In the genomic region with DNA sequence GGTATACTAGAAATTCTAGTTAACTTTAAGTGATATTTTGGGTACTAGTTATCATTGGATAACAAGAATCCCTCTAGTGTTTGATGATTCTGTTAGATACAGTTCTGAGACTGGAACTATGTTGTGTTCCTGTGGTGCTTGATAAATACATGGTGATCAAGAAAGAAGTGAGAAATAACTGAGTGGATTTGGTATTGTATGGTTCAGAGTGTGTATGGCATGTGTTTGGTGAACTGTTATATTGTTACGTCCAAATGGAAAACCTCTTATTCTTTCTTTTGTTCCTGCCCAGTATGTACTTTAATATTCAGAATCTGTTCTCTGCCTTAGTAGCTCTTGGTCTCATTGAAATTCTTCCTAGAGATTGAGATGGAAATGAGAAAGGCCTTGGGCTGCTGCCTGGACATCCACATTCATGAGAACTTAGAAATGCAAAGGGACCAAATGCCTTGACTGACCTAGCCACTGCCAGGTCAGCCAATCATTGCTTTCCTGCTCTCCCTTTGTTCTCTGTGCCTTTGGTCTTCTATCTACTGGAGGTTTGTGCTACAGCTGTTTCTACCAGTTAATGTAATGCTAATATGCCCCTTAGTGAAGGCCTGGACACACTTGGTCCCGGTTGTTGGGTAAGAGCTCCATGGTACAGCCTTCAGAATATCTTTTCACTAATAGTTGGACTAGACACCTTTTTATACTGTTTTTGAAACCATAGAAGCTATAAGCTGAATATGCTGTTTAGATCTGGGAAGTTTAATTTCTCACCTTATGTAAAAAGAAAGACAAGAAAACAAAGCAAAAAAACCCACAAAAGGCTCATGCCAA, we compare ENCODE assay signal across 18 mouse cellular contexts. TPM values are rescaled to one million over a fixed set of nuclear protein-coding genes. Genes with fewer than 3 reads are reported as not detected.
A peak's percentile ranks its signal among the peaks of the same experiment; 100 is the strongest.
DNase-seq lines count a peak whose midpoint lies in the region; ATAC-seq lines count a peak whose summit lies in the region.
"Had no signal": no experiment of that assay in that cellular context is flagged by ENCODE, and none has a peak within 500 bp of the region (broad histone marks: within the 10 kb centered on the region; RNA-seq: fewer than 3 reads in every experiment).

No protein-coding gene starts in this region.

- peaks cover 12% of the 10 kb centered on the region for H3K4me1 ChIP-seq in forebrain, embryonic 14.5 days (ENCODE audit: control insufficient read depth, insufficient read depth, low read length)
- H3K4me1 ChIP-seq in midbrain, embryonic 11.5 days (ENCODE audit: control insufficient read depth, insufficient read depth, low read length) = peaks cover 29% of the 10 kb centered on the region
- H3K4me1 ChIP-seq in neural tube, embryonic 15.5 days = peaks cover 7% of the 10 kb centered on the region
- H3K4me1 ChIP-seq: heart, embryonic 15.5 days; limb, embryonic 15.5 days; lung, embryonic 15.5 days; megakaryocyte, embryonic 14.5 days; stomach, embryonic 15.5 days had no signal

- DNase-seq in right cerebral cortex, postnatal 10 days (ENCODE audit: low spot score in 2 of 2) = peak; percentile 32 to 50
- no peak for DNase-seq in right cerebral cortex, adult 2 months (ENCODE audit: low spot score in 2 of 2)
- peak; percentile 56 for DNase-seq in forebrain, embryonic 14.5 days (ENCODE audit: low spot score)
- peak; percentile 92 for DNase-seq in midbrain, embryonic 11.5 days (ENCODE audit: low spot score, missing footprints)
- no peak for DNase-seq in testis, postnatal 14 days (ENCODE audit: low spot score)
- DNase-seq in spleen, postnatal 36 days (ENCODE audit: low spot score in 2 of 2) = no peak
- no peak for DNase-seq in cerebellum, adult 18-20 months
- DNase-seq: B cell, adult 2 months; gastrocnemius, postnatal 36 days; kidney, postnatal 25 days; right cerebral cortex, postnatal 4 days had no signal

- no peak overlapping the region; the same call in 1 of the 2 replicates for H3K27ac ChIP-seq in forebrain, embryonic 14.5 days (ENCODE audit: low read depth, low read length)
- H3K27ac ChIP-seq in midbrain, embryonic 11.5 days (ENCODE audit: low read depth, low read length) = peak overlapping the region; percentile 79
- peak overlapping the region; percentile 13; the same call in 1 of the 2 replicates for H3K27ac ChIP-seq in neural tube, embryonic 15.5 days (replicated peaks)
- H3K27ac ChIP-seq: heart, embryonic 15.5 days; left cerebral cortex, adult 2 months; limb, embryonic 15.5 days; lung, embryonic 15.5 days; stomach, embryonic 15.5 days had no signal

- H3K9ac ChIP-seq in forebrain, embryonic 14.5 days (ENCODE audit: low read length) = no peak overlapping the region
- no peak overlapping the region for H3K9ac ChIP-seq in midbrain, embryonic 11.5 days (ENCODE audit: low read length)
- H3K9ac ChIP-seq in neural tube, embryonic 15.5 days (replicated peaks) = no peak overlapping the region
- H3K9ac ChIP-seq: heart, embryonic 15.5 days; limb, embryonic 15.5 days; lung, embryonic 15.5 days; stomach, embryonic 15.5 days had no signal

- no peak overlapping the region for H3K4me3 ChIP-seq in forebrain, embryonic 14.5 days (ENCODE audit: low read depth, low read length)
- H3K4me3 ChIP-seq in midbrain, embryonic 11.5 days (ENCODE audit: low read depth, low read length) = no peak overlapping the region
- H3K4me3 ChIP-seq in neural tube, embryonic 15.5 days (replicated peaks) = no peak overlapping the region
- H3K4me3 ChIP-seq: heart, embryonic 15.5 days; left cerebral cortex, adult 2 months; limb, embryonic 15.5 days; lung, embryonic 15.5 days; megakaryocyte, embryonic 14.5 days; stomach, embryonic 15.5 days had no signal

- no peak overlapping the region for H3K4me2 ChIP-seq in forebrain, embryonic 14.5 days (ENCODE audit: low read length)
- H3K4me2 ChIP-seq in midbrain, embryonic 11.5 days = peak overlapping the region; percentile 23
- no peak overlapping the region for H3K4me2 ChIP-seq in neural tube, embryonic 15.5 days
- H3K4me2 ChIP-seq: heart, embryonic 15.5 days; limb, embryonic 15.5 days; lung, embryonic 15.5 days; stomach, embryonic 15.5 days had no signal

- H3K27me3 ChIP-seq in forebrain, embryonic 14.5 days (replicated peaks; ENCODE audit: control insufficient read depth, insufficient read depth, low read length) = no peaks in the 10 kb centered on the region
- no peaks in the 10 kb centered on the region for H3K27me3 ChIP-seq in midbrain, embryonic 11.5 days (ENCODE audit: control insufficient read depth, insufficient read depth, low read length)
- H3K27me3 ChIP-seq in neural tube, embryonic 15.5 days (replicated peaks) = no peaks in the 10 kb centered on the region
- H3K27me3 ChIP-seq: heart, embryonic 15.5 days; limb, embryonic 15.5 days; lung, embryonic 15.5 days; stomach, embryonic 15.5 days had no signal

- 27% methylated on average over 2 of the region's 2 CpGs for WGBS in forebrain, embryonic 14.5 days
- WGBS in midbrain, embryonic 11.5 days = 15% methylated on average over 2 of the region's 2 CpGs
- WGBS in neural tube, embryonic 15.5 days = 30% methylated on average over 2 of the region's 2 CpGs

- H3K9me3 ChIP-seq in forebrain, embryonic 14.5 days (replicated peaks; ENCODE audit: control insufficient read depth, low read length) = no peaks in the 10 kb centered on the region
- H3K9me3 ChIP-seq in midbrain, embryonic 11.5 days (ENCODE audit: control insufficient read depth, low read length) = no peaks in the 10 kb centered on the region
- H3K9me3 ChIP-seq in neural tube, embryonic 15.5 days (replicated peaks) = no peaks in the 10 kb centered on the region
- H3K9me3 ChIP-seq: heart, embryonic 15.5 days; limb, embryonic 15.5 days; lung, embryonic 15.5 days; stomach, embryonic 15.5 days had no signal

- peak; percentile 63 for ATAC-seq in forebrain, embryonic 14.5 days
- peak; percentile 96 for ATAC-seq in midbrain, embryonic 11.5 days (ENCODE audit: low FRiP score)
- ATAC-seq in neural tube, embryonic 15.5 days (ENCODE audit: low FRiP score) = no peak

- H3K36me3 ChIP-seq in forebrain, embryonic 14.5 days (ENCODE audit: control insufficient read depth, insufficient read depth, low read length) = no peaks in the 10 kb centered on the region
- no peaks in the 10 kb centered on the region for H3K36me3 ChIP-seq in midbrain, embryonic 11.5 days (ENCODE audit: control insufficient read depth, insufficient read depth, low read length)
- H3K36me3 ChIP-seq in neural tube, embryonic 15.5 days = no peaks in the 10 kb centered on the region
- H3K36me3 ChIP-seq: heart, embryonic 15.5 days; limb, embryonic 15.5 days; lung, embryonic 15.5 days; stomach, embryonic 15.5 days had no signal

RNA-seq across cellular contexts. Expression of a gene that starts 16.1 kb away (rescaled TPM):
- polyA plus RNA-seq in forebrain, embryonic 14.5 days (2014; fragmentation: Nextera tagmentation; extraction: Ambion mirVana) = 131 and 140 TPM in 2 replicates
- 120 and 125 TPM in 2 replicates for polyA plus RNA-seq in midbrain, embryonic 11.5 days (2014; fragmentation: Nextera tagmentation; extraction: Ambion mirVana)
- 117 and 134 TPM in 2 replicates for polyA plus RNA-seq in neural tube, embryonic 15.5 days (2015; fragmentation: Nextera tagmentation; extraction: Ambion mirVana)

Comparison
In these comparisons a context has a peak if more than half of its experiments do, and no peak if none do; other contexts are left out.
1. DNase-seq: peak in right cerebral cortex, postnatal 10 days (2 of 2), forebrain, embryonic 14.5 days (single experiment) and midbrain, embryonic 11.5 days (single experiment); none in right cerebral cortex, adult 2 months (0 of 2), testis, postnatal 14 days (single experiment), spleen, postnatal 36 days (0 of 2) and cerebellum, adult 18-20 months (0 of 2).